8 mouse cellular contexts compared by ENCODE assay signal in the genomic region with DNA sequence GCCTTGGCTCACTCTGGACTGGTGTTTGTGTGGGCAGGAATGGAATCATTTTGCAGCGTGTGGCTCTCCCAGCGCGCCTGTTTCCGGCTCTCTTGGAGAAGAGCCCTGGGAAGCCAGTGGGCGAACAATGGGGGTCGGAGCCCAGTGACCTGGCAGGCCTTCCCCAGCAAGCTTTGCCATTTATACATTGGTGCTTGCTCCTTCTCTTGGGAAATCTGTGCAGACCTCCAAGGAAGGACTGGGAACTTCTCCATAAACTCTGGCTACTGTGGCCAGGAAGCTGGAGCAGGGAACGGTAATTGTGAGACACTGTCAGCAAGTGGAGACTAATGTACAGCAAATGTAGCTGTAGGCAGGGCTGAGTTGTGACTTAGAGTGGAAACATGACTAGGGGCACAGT.
DNase-seq lines count a peak whose midpoint lies in the region; ATAC-seq and TF ChIP-seq lines count a peak whose summit lies in the region.

No protein-coding gene starts in this region.

- DNase-seq in kidney, adult 18-20 months = no peak
- peak; percentile 21 for DNase-seq in heart, postnatal 0 days (ENCODE audit: low spot score)
- DNase-seq in ovary, postnatal 10 days (ENCODE audit: low spot score) = peak; percentile 21
- no peak for DNase-seq in spleen, adult 18-20 months
- DNase-seq in forebrain, embryonic 14.5 days (ENCODE audit: low spot score) = no peak

- H3K4me2 ChIP-seq in kidney, embryonic 16.5 days (replicated peaks; ENCODE audit: low read depth, low read length) = no peak overlapping the region
- no peak overlapping the region for H3K4me2 ChIP-seq in embryonic facial prominence, embryonic 12.5 days (replicated peaks)
- H3K4me2 ChIP-seq in heart, postnatal 0 days (ENCODE audit: low read depth, low read length) = no peak overlapping the region
- H3K4me2 ChIP-seq in limb, embryonic 15.5 days = no peak overlapping the region
- H3K4me2 ChIP-seq in forebrain, embryonic 14.5 days (ENCODE audit: low read length) = no peak overlapping the region

- no peak overlapping the region for H3K9ac ChIP-seq in kidney, embryonic 16.5 days (replicated peaks; ENCODE audit: low read length)
- H3K9ac ChIP-seq in embryonic facial prominence, embryonic 12.5 days = no peak overlapping the region
- H3K9ac ChIP-seq in heart, postnatal 0 days (replicated peaks; ENCODE audit: low read depth, low read length) = no peak overlapping the region
- H3K9ac ChIP-seq in limb, embryonic 15.5 days = no peak overlapping the region
- H3K9ac ChIP-seq in forebrain, embryonic 14.5 days (ENCODE audit: low read length) = no peak overlapping the region

- no peaks in the 10 kb centered on the region for H3K27me3 ChIP-seq in kidney, embryonic 16.5 days (ENCODE audit: insufficient read depth, low read length)
- H3K27me3 ChIP-seq in embryonic facial prominence, embryonic 12.5 days = no peaks in the 10 kb centered on the region
- no peaks in the 10 kb centered on the region for H3K27me3 ChIP-seq in heart, postnatal 0 days (ENCODE audit: control insufficient read depth, insufficient read depth, low read length)
- H3K27me3 ChIP-seq in limb, embryonic 15.5 days = no peaks in the 10 kb centered on the region
- H3K27me3 ChIP-seq in forebrain, embryonic 14.5 days (replicated peaks; ENCODE audit: control insufficient read depth, insufficient read depth, low read length) = no peaks in the 10 kb centered on the region

- H3K4me3 ChIP-seq in kidney, embryonic 16.5 days (ENCODE audit: low read length) = no peak overlapping the region
- no peak overlapping the region for H3K4me3 ChIP-seq in embryonic facial prominence, embryonic 12.5 days
- H3K4me3 ChIP-seq in heart, postnatal 0 days (ENCODE audit: low read depth, low read length) = no peak overlapping the region
- H3K4me3 ChIP-seq in limb, embryonic 15.5 days = no peak overlapping the region
- no peak overlapping the region for H3K4me3 ChIP-seq in forebrain, embryonic 14.5 days (ENCODE audit: low read depth, low read length)

- H3K9me3 ChIP-seq in kidney, embryonic 16.5 days (ENCODE audit: low read length) = no peaks in the 10 kb centered on the region
- no peaks in the 10 kb centered on the region for H3K9me3 ChIP-seq in embryonic facial prominence, embryonic 12.5 days
- H3K9me3 ChIP-seq in heart, postnatal 0 days (replicated peaks; ENCODE audit: control insufficient read depth, low read length) = no peaks in the 10 kb centered on the region
- no peaks in the 10 kb centered on the region for H3K9me3 ChIP-seq in limb, embryonic 15.5 days
- H3K9me3 ChIP-seq in forebrain, embryonic 14.5 days (replicated peaks; ENCODE audit: control insufficient read depth, low read length) = no peaks in the 10 kb centered on the region

- 72% methylated on average over 7 of the region's 7 CpGs for WGBS in kidney, embryonic 16.5 days
- 22% methylated on average over 7 of the region's 7 CpGs for WGBS in embryonic facial prominence, embryonic 12.5 days
- 57% methylated on average over 7 of the region's 7 CpGs for WGBS in heart, postnatal 0 days
- 43% methylated on average over 7 of the region's 7 CpGs for WGBS in limb, embryonic 15.5 days
- WGBS in forebrain, embryonic 14.5 days = 30% methylated on average over 7 of the region's 7 CpGs

- ATAC-seq in kidney, embryonic 16.5 days (ENCODE audit: low FRiP score, low TSS enrichment) = no peak
- no peak for ATAC-seq in embryonic facial prominence, embryonic 12.5 days (ENCODE audit: insufficient number of reproducible peaks, insufficient read depth, low FRiP score, low TSS enrichment)
- ATAC-seq in heart, postnatal 0 days (ENCODE audit: insufficient read depth, low read depth) = peak; percentile 34; the same call in 1 of the 2 replicates
- ATAC-seq in limb, embryonic 15.5 days (ENCODE audit: insufficient number of reproducible peaks, low FRiP score, low TSS enrichment, low read depth) = no peak; the same call in 1 of the 2 replicates
- no peak; the same call in 1 of the 2 replicates for ATAC-seq in forebrain, embryonic 14.5 days

- no peak for TF ChIP-seq EP300 in heart, postnatal 0 days (IDR thresholded peaks at IDR 0.05; ENCODE audit: low read depth)

- peak overlapping the region; percentile 23; the same call in 1 of the 2 replicates for H3K27ac ChIP-seq in kidney, embryonic 16.5 days (ENCODE audit: low read length)
- H3K27ac ChIP-seq in embryonic facial prominence, embryonic 12.5 days = 0 out of 2 replicates have a peak overlapping the region, but pooled peaks have one; percentile 54
- H3K27ac ChIP-seq in heart, postnatal 0 days (ENCODE audit: low read depth) = peak overlapping the region; percentile 43
- peak overlapping the region; percentile 44 for H3K27ac ChIP-seq in limb, embryonic 15.5 days
- H3K27ac ChIP-seq in forebrain, embryonic 14.5 days (ENCODE audit: low read depth, low read length) = no peak overlapping the region

- no peaks in the 10 kb centered on the region for H3K36me3 ChIP-seq in kidney, embryonic 16.5 days (ENCODE audit: insufficient read depth, low read length)
- H3K36me3 ChIP-seq in embryonic facial prominence, embryonic 12.5 days = no peaks in the 10 kb centered on the region
- no peaks in the 10 kb centered on the region for H3K36me3 ChIP-seq in heart, postnatal 0 days (replicated peaks; ENCODE audit: control insufficient read depth, insufficient read depth, low read length)
- peaks cover 7% of the 10 kb centered on the region for H3K36me3 ChIP-seq in limb, embryonic 15.5 days
- peaks cover 14% of the 10 kb centered on the region for H3K36me3 ChIP-seq in forebrain, embryonic 14.5 days (ENCODE audit: control insufficient read depth, insufficient read depth, low read length)

- H3K4me1 ChIP-seq in kidney, embryonic 16.5 days (ENCODE audit: insufficient read depth, low read length) = 0 out of 2 replicates have a peak, but pooled peaks cover 3% of the 10 kb centered on the region
- peaks cover 12% of the 10 kb centered on the region for H3K4me1 ChIP-seq in embryonic facial prominence, embryonic 12.5 days
- H3K4me1 ChIP-seq in heart, postnatal 0 days (ENCODE audit: control insufficient read depth, insufficient read depth) = no peaks in the 10 kb centered on the region
- H3K4me1 ChIP-seq in limb, embryonic 15.5 days = peaks cover 17% of the 10 kb centered on the region
- H3K4me1 ChIP-seq in forebrain, embryonic 14.5 days (ENCODE audit: control insufficient read depth, insufficient read depth, low read length) = no peaks in the 10 kb centered on the region; the same call in 1 of the 2 replicates

- no peak for TF ChIP-seq CTCF in heart, postnatal 0 days (IDR thresholded peaks at IDR 0.05; ENCODE audit: low read depth)

Comparison
In these comparisons a context has a peak if more than half of its experiments do, and no peak if none do; other contexts are left out.
1. DNase-seq: peak in heart, postnatal 0 days (single experiment) and ovary, postnatal 10 days (single experiment); none in kidney, adult 18-20 months (single experiment), spleen, adult 18-20 months (0 of 2) and forebrain, embryonic 14.5 days (single experiment).